ENCODE assay signal across 13 mouse cellular contexts in the genomic region with DNA sequence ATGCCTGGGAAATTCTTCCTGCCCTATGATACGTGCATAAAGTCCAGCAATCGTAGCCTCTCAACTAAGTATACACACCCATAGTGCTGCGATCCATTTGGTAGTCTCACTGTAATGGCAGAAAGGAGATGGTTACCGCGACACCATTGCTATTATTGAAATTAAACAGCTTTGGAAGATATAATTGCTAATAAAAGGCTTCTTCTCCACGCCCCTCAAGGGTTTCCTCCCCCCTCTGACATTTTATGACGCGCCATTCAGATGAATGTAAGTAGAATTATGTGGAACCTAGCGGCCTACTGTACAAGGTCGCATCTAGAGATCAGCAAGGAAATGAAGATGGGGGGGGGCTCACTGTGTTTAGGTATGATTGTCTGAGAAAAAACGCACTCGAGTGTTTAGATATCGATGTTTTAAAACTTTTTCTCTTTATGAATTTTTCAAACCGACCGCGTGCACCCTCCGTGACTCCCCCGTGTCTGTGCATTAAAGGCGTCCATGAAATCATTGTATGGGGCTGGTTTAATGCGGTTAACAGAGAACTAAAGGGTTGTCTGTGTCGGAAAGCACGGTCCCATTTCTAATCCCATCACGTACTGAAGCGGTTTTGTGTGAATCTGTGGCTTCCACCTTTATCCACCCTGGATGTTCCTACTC.
DNase-seq lines count a peak whose midpoint lies in the region; ATAC-seq and TF ChIP-seq lines count a peak whose summit lies in the region.
"Had no signal": no experiment of that assay in that cellular context is flagged by ENCODE, and none has a peak within 500 bp of the region (broad histone marks: within the 10 kb centered on the region; RNA-seq: fewer than 3 reads in every experiment).

No protein-coding gene starts in this region.

- intact Hi-C loops in gastrocnemius, adult 2 months (cut with DNase I), result loop anchor here (10.0 kb wide), 1 partner anchor 625 kb away; no protein-coding TSS in a partner anchor

- peak overlapping the region; percentile 89 for H3K4me3 ChIP-seq in cortical plate, adult 2 months (ENCODE audit: insufficient read depth, low read length)
- peak overlapping the region; percentile 90 for H3K4me3 ChIP-seq in hindbrain, embryonic 11.5 days (ENCODE audit: low read depth, low read length)
- no peak overlapping the region for H3K4me3 ChIP-seq in gastrocnemius, adult 2 months
- H3K4me3 ChIP-seq: heart, embryonic 15.5 days; limb, embryonic 15.5 days had no signal

- no peak for ATAC-seq in hindbrain, embryonic 11.5 days (ENCODE audit: low FRiP score)
- no peak for ATAC-seq in erythroblast, adult 5-6 weeks (replicated peaks; ENCODE audit: low FRiP score, poor library complexity, severe bottlenecking)

- H3K27me3 ChIP-seq in hindbrain, embryonic 11.5 days (ENCODE audit: control insufficient read depth, insufficient read depth, low read length), result peaks cover 29% of the 10 kb centered on the region

- H3K9me3 ChIP-seq in hindbrain, embryonic 11.5 days (ENCODE audit: control insufficient read depth, low read length), result no peaks in the 10 kb centered on the region
- H3K9me3 ChIP-seq: heart, embryonic 15.5 days; limb, embryonic 15.5 days had no signal

- no peaks in the 10 kb centered on the region for H3K36me3 ChIP-seq in hindbrain, embryonic 11.5 days (ENCODE audit: control insufficient read depth, insufficient read depth, low read length)
- H3K36me3 ChIP-seq: heart, embryonic 15.5 days; limb, embryonic 15.5 days had no signal

- H3K4me2 ChIP-seq in hindbrain, embryonic 11.5 days (replicated peaks; ENCODE audit: low read depth, low read length), result peak overlapping the region; percentile 60
- H3K4me2 ChIP-seq: heart, embryonic 15.5 days; limb, embryonic 15.5 days had no signal

- peak overlapping the region; percentile 86 for H3K9ac ChIP-seq in hindbrain, embryonic 11.5 days (ENCODE audit: low read depth, low read length)
- H3K9ac ChIP-seq: heart, embryonic 15.5 days; limb, embryonic 15.5 days had no signal

- WGBS in hindbrain, embryonic 11.5 days, result 1% methylated on average over 24 of the region's 24 CpGs

- no peak for TF ChIP-seq POLR2A in cortical plate, adult 2 months (IDR thresholded peaks at IDR 0.05; ENCODE audit: extremely low read depth, insufficient read depth, low read length)

- peak overlapping the region; percentile 99 for H3K27ac ChIP-seq in cortical plate, adult 2 months (ENCODE audit: insufficient read depth, low read length)
- peak overlapping the region; percentile 95 for H3K27ac ChIP-seq in hindbrain, embryonic 11.5 days (ENCODE audit: low read depth, low read length)
- H3K27ac ChIP-seq in gastrocnemius, adult 2 months, result no peak overlapping the region
- H3K27ac ChIP-seq: heart, embryonic 15.5 days; kidney, postnatal 0 days; limb, embryonic 15.5 days had no signal

- DNase-seq in cerebellum, adult 11 months, result peak; percentile 25
- DNase-seq in cerebellum, adult 9-11 months, result no peak
- DNase-seq in hindbrain, embryonic 11.5 days (ENCODE audit: low spot score), result peak; percentile 69
- peak; percentile 44 for DNase-seq in neural tube, embryonic 10.5 days (ENCODE audit: extremely low spot score, low spot score)
- DNase-seq in gastrocnemius, adult 2 months, result no peak
- no peak for DNase-seq in spleen, adult 18-20 months
- DNase-seq: right cerebral cortex, postnatal 14 days; thymus, postnatal 36 days had no signal

- H3K4me1 ChIP-seq in cortical plate, adult 2 months (ENCODE audit: control insufficient read depth, insufficient read depth, low read length), result peaks cover 2% of the 10 kb centered on the region
- H3K4me1 ChIP-seq in hindbrain, embryonic 11.5 days (replicated peaks; ENCODE audit: control insufficient read depth, insufficient read depth, low read length), result no peaks in the 10 kb centered on the region

- no peak for TF ChIP-seq CTCF in cortical plate, adult 2 months (IDR thresholded peaks at IDR 0.05; ENCODE audit: extremely low read depth, insufficient read depth, low read length)
- no peak for TF ChIP-seq CTCF in gastrocnemius, adult 2 months (IDR thresholded peaks at IDR 0.05)

Comparison
In these comparisons a context has a peak if more than half of its experiments do, and no peak if none do; other contexts are left out.
1. DNase-seq: peak in cerebellum, adult 11 months (single experiment), hindbrain, embryonic 11.5 days (single experiment) and neural tube, embryonic 10.5 days (single experiment); none in cerebellum, adult 9-11 months (single experiment), gastrocnemius, adult 2 months (single experiment) and spleen, adult 18-20 months (0 of 2).